Mouse (Mus musculus): ENCODE measurements around the gene Car14. TPM values are rescaled to one million over a fixed set of nuclear protein-coding genes. Genes with fewer than 3 reads are reported as not detected.
A peak's percentile ranks its signal among the peaks of the same experiment; 100 is the strongest.

Gene Car14
- polyA plus RNA-seq, 1 experiment from 2014 or later = 10.3 TPM

- H3K36me3 ChIP-seq = peaks cover 69% of the 10 kb centered on the region
- 76% methylated on average over 1 of the region's 1 CpGs for WGBS (ENCODE audit: insufficient replicate concordance)
- no peak overlapping the region for H3K4me3 ChIP-seq
- no peak overlapping the region for H3K9ac ChIP-seq
- H3K4me2 ChIP-seq = no peak overlapping the region
- no peak for ATAC-seq
- H3K9me3 ChIP-seq (replicated peaks) = no peaks in the 10 kb centered on the region
- H3K4me1 ChIP-seq = peaks cover 33% of the 10 kb centered on the region
- H3K27me3 ChIP-seq (replicated peaks) = no peaks in the 10 kb centered on the region
- H3K27ac ChIP-seq = no peak overlapping the region
These were observed 30.0 kb upstream of the Car14 start for GRCm38 (mm10) chr3:95934448-95934847.

- WGBS (ENCODE audit: insufficient replicate concordance) = 90% methylated on average over 7 of the region's 7 CpGs
- no peaks in the 10 kb centered on the region for H3K9me3 ChIP-seq (replicated peaks)
- no peak for ATAC-seq
- no peak overlapping the region for H3K27ac ChIP-seq
- no peak overlapping the region for H3K9ac ChIP-seq
- H3K36me3 ChIP-seq = peaks cover 57% of the 10 kb centered on the region
- no peaks in the 10 kb centered on the region for H3K27me3 ChIP-seq (replicated peaks)
- H3K4me3 ChIP-seq = no peak overlapping the region
- H3K4me1 ChIP-seq = peaks cover 35% of the 10 kb centered on the region
- H3K4me2 ChIP-seq = no peak overlapping the region
These were observed 28.7 kb upstream of the Car14 start for GRCm38 (mm10) chr3:95933111-95933750.

GRCm38 (mm10) chr3:95932566-95932965, 28.1 kb upstream of the Car14 start:
- Histone ChIP-seq H3K36me3 (peaks cover 50% of the 10 kb centered on the region), H3K27ac (no peak overlapping the region), H3K4me1 (peaks cover 40% of the 10 kb centered on the region), H3K27me3 (replicated peaks) (no peaks in the 10 kb centered on the region), H3K9me3 (replicated peaks) (no peaks in the 10 kb centered on the region), H3K9ac (no peak overlapping the region), H3K4me2 (no peak overlapping the region; the same call in 1 of the 2 replicates), H3K4me3 (no peak overlapping the region)
- 83% methylated on average over 7 of the region's 7 CpGs for WGBS (ENCODE audit: insufficient replicate concordance)
- no peak for ATAC-seq

- ATAC-seq = no peak
- Histone ChIP-seq H3K27me3 (replicated peaks) (no peaks in the 10 kb centered on the region), H3K9me3 (replicated peaks) (no peaks in the 10 kb centered on the region), H3K9ac (no peak overlapping the region), H3K4me2 (no peak overlapping the region; the same call in 1 of the 2 replicates), H3K36me3 (peaks cover 46% of the 10 kb centered on the region), H3K27ac (no peak overlapping the region), H3K4me3 (no peak overlapping the region), H3K4me1 (peaks cover 40% of the 10 kb centered on the region)
- WGBS (ENCODE audit: insufficient replicate concordance) = 59% methylated on average over 1 of the region's 1 CpGs
These were observed 27.7 kb upstream of the Car14 start for GRCm38 (mm10) chr3:95932157-95932556.

GRCm38 (mm10) chr3:95931471-95931870, 27.0 kb upstream of the Car14 start:
- no peak overlapping the region for H3K27ac ChIP-seq

GRCm38 (mm10) chr3:95930471-95930789, 25.9 kb upstream of the Car14 start:
- peak overlapping the region; percentile 99 for H3K9ac ChIP-seq
- peaks cover 32% of the 10 kb centered on the region for H3K36me3 ChIP-seq
- H3K4me2 ChIP-seq = peak overlapping the region; percentile 77
- peaks cover 40% of the 10 kb centered on the region for H3K4me1 ChIP-seq
- no peak for ATAC-seq
- no peaks in the 10 kb centered on the region for H3K27me3 ChIP-seq (replicated peaks)
- peak overlapping the region; percentile 93 for H3K27ac ChIP-seq
- H3K9me3 ChIP-seq (replicated peaks) = no peaks in the 10 kb centered on the region
- H3K4me3 ChIP-seq = peak overlapping the region; percentile 87
- WGBS (ENCODE audit: insufficient replicate concordance) = 3% methylated on average over 5 of the region's 5 CpGs

More at GRCm38 (mm10) chr3:95931471-95931870, 27.0 kb upstream of the Car14 start:
- H3K4me2 ChIP-seq = peak overlapping the region; percentile 77
- 88% methylated on average over 1 of the region's 1 CpGs for WGBS (ENCODE audit: insufficient replicate concordance)
- H3K36me3 ChIP-seq = peaks cover 39% of the 10 kb centered on the region
- H3K9me3 ChIP-seq (replicated peaks) = no peaks in the 10 kb centered on the region
- H3K9ac ChIP-seq = peak overlapping the region; percentile 99; the same call in 1 of the 2 replicates
- peak overlapping the region; percentile 87; the same call in 1 of the 2 replicates for H3K4me3 ChIP-seq
- H3K27me3 ChIP-seq (replicated peaks) = no peaks in the 10 kb centered on the region
- no peak for ATAC-seq
- H3K4me1 ChIP-seq = peaks cover 40% of the 10 kb centered on the region

- H3K4me3 ChIP-seq = peak overlapping the region; percentile 87
- peaks cover 40% of the 10 kb centered on the region for H3K4me1 ChIP-seq
- peaks cover 26% of the 10 kb centered on the region for H3K36me3 ChIP-seq
- peak overlapping the region; percentile 93 for H3K27ac ChIP-seq
- WGBS (ENCODE audit: insufficient replicate concordance) = 2% methylated on average over 105 of the region's 105 CpGs
- no peaks in the 10 kb centered on the region for H3K9me3 ChIP-seq (replicated peaks)
- H3K27me3 ChIP-seq (replicated peaks) = no peaks in the 10 kb centered on the region
- ATAC-seq = peak; percentile 17
- peak overlapping the region; percentile 77 for H3K4me2 ChIP-seq
- peak overlapping the region; percentile 99 for H3K9ac ChIP-seq
These were observed 25.3 kb upstream of the Car14 start for GRCm38 (mm10) chr3:95929581-95930470.

GRCm38 (mm10) chr3:95928658-95929503, 24.4 kb upstream of the Car14 start, which contains the start of gene Anp32e:
Gene Anp32e, plus strand, starts transcription at chr3:95929246.
- Histone ChIP-seq H3K9me3 (replicated peaks) (no peaks in the 10 kb centered on the region), H3K4me3 (peak within 1 kb of the TSS; percentile 87), H3K36me3 (peaks cover 16% of the 10 kb centered on the region), H3K9ac (peak within 1 kb of the TSS; percentile 99), H3K4me2 (peak within 1 kb of the TSS; percentile 77), H3K27ac (peak within 1 kb of the TSS; percentile 93), H3K27me3 (replicated peaks) (no peaks in the 10 kb centered on the region), H3K4me1 (peaks cover 40% of the 10 kb centered on the region)
- WGBS (ENCODE audit: insufficient replicate concordance) = under 1% methylated on average over 49 of the region's 49 CpGs
- ATAC-seq = peak; percentile 99

GRCm38 (mm10) chr3:95928261-95928657, 23.8 kb upstream of the Car14 start:
- H3K4me2 ChIP-seq = peak overlapping the region; percentile 75
- H3K36me3 ChIP-seq = peaks cover 10% of the 10 kb centered on the region
- peak overlapping the region; percentile 79 for H3K9ac ChIP-seq
- H3K4me1 ChIP-seq = peaks cover 37% of the 10 kb centered on the region
- 44% methylated on average over 6 of the region's 6 CpGs for WGBS (ENCODE audit: insufficient replicate concordance)
- no peaks in the 10 kb centered on the region for H3K9me3 ChIP-seq (replicated peaks)
- H3K4me3 ChIP-seq = peak overlapping the region; percentile 87
- peak overlapping the region; percentile 92 for H3K27ac ChIP-seq
- H3K27me3 ChIP-seq (replicated peaks) = no peaks in the 10 kb centered on the region
- ATAC-seq = no peak

- Histone ChIP-seq H3K9me3 (replicated peaks) (no peaks in the 10 kb centered on the region), H3K9ac (no peak overlapping the region), H3K36me3 (no peaks in the 10 kb centered on the region), H3K4me2 (no peak overlapping the region), H3K27ac (no peak overlapping the region), H3K27me3 (replicated peaks) (no peaks in the 10 kb centered on the region; the same call in 1 of the 2 replicates), H3K4me1 (peaks cover 7% of the 10 kb centered on the region), H3K4me3 (no peak overlapping the region)
- WGBS (ENCODE audit: insufficient replicate concordance) = 71% methylated on average over 5 of the region's 5 CpGs
- no peak for ATAC-seq
These were observed 20.6 kb upstream of the Car14 start for GRCm38 (mm10) chr3:95925087-95925486.

- no peaks in the 10 kb centered on the region; the same call in 1 of the 2 replicates for H3K27me3 ChIP-seq (replicated peaks)
- H3K4me1 ChIP-seq = peaks cover 7% of the 10 kb centered on the region
- no peaks in the 10 kb centered on the region for H3K36me3 ChIP-seq
- H3K4me3 ChIP-seq = no peak overlapping the region
- no peak overlapping the region for H3K27ac ChIP-seq
- no peak overlapping the region for H3K9ac ChIP-seq
- ATAC-seq = no peak
- no peaks in the 10 kb centered on the region for H3K9me3 ChIP-seq (replicated peaks)
- no peak overlapping the region for H3K4me2 ChIP-seq
- WGBS (ENCODE audit: insufficient replicate concordance) = 40% methylated on average over 4 of the region's 4 CpGs
These were observed 19.7 kb upstream of the Car14 start for GRCm38 (mm10) chr3:95924185-95924584.

All from liver, embryonic 12.5 days (tissue).